Mouse (Mus musculus) C2C12 (cell line): ENCODE data around the gene Gm28035. TPM values are rescaled to one million over a fixed set of nuclear protein-coding genes. Genes with fewer than 3 reads are reported as not detected.

Experiments used
- H3K27me3 ChIP-seq: one replicate; pipeline ENCODE4 v1.6.1; 2011; ENCODE audit not compliant: control insufficient read depth, insufficient read depth, insufficient read length
- H3K36me3 ChIP-seq: one replicate; pipeline ENCODE4 v1.6.1; 2011; ENCODE audit not compliant: control insufficient read depth, insufficient read depth
- H3K4me3 ChIP-seq: one replicate; pipeline ENCODE4 v1.5.1; 2011; ENCODE audit warnings: mild to moderate bottlenecking, control low read depth; ENCODE audit not compliant: poor library complexity, insufficient read depth, severe bottlenecking
- H3K79me2 ChIP-seq: one replicate; pipeline ENCODE4 v1.6.1; 2011; ENCODE audit not compliant: control insufficient read depth, insufficient read depth
- H3K79me3 ChIP-seq: one replicate; pipeline ENCODE4 v1.6.1; 2011; ENCODE audit warnings: low read depth, control low read depth
- H3ac ChIP-seq: one replicate; pipeline ENCODE3; 2011; ENCODE audit warnings: low read depth; ENCODE audit not compliant: control insufficient read depth, insufficient read length
- CEBPB ChIP-seq: IDR thresholded peaks from one replicate; pipeline ENCODE4 v1.6.1; 2011; ENCODE audit warnings: low read depth, mild to moderate bottlenecking, control low read depth, moderate library complexity
- CTCF ChIP-seq: IDR thresholded peaks from one replicate; pipeline ENCODE4 v1.5.1; 2011; ENCODE audit not compliant: control insufficient read depth, insufficient read depth, insufficient read length
- FOSL1 ChIP-seq: IDR thresholded peaks from one replicate; pipeline ENCODE4 v1.8.0; 2011; ENCODE audit warnings: mild to moderate bottlenecking, low read length; ENCODE audit not compliant: poor library complexity, insufficient read depth, severe bottlenecking
- MAX ChIP-seq: IDR thresholded peaks from one replicate; pipeline ENCODE4 v1.6.1; 2011; ENCODE audit warnings: mild to moderate bottlenecking, control low read depth
- MYOD1 ChIP-seq: IDR thresholded peaks from one replicate; pipeline ENCODE4 v1.6.1; 2011; ENCODE audit warnings: low read depth; ENCODE audit not compliant: control insufficient read depth, insufficient read length
- MYOG ChIP-seq: IDR thresholded peaks from one replicate; pipeline ENCODE4 v1.6.1; 2011; ENCODE audit not compliant: control insufficient read depth, insufficient read length; ENCODE audit errors: extremely low read depth
- USF1 ChIP-seq: IDR thresholded peaks from one replicate; pipeline ENCODE4 v1.6.1; 2011; ENCODE audit warnings: low read depth, mild to moderate bottlenecking, control low read depth, moderate library complexity
- polyA plus RNA-seq: library from polyadenylated mRNA; unstranded; fragments of >200 nt; fragmentation: generic; extraction: Trizol; gene quantifications from one replicate; pipeline ENCODE4 v1.2.1, GENCODE M21; 2012; ENCODE audit warnings: missing spikeins

The Gm28035 gene
- polyA plus RNA-seq, 1 experiment: 0.01 TPM

- no peaks in the 10 kb centered on the region for H3K79me3 ChIP-seq
- H3K79me2 ChIP-seq: peaks cover 11% of the 10 kb centered on the region
- no peaks in the 10 kb centered on the region for H3K27me3 ChIP-seq
- no peak overlapping the region for H3K4me3 ChIP-seq
- peaks cover 28% of the 10 kb centered on the region for H3K36me3 ChIP-seq
- TF ChIP-seq MYOD1 (no peak), CEBPB (no peak), USF1 (no peak), CTCF (no peak), FOSL1 (no peak), MAX (no peak)
- H3ac ChIP-seq: no peak overlapping the region
These were observed 27.1 kb downstream of the Gm28035 start for GRCm38 (mm10) chr2:30267466-30267865.

- Histone ChIP-seq H3K79me3 (no peaks in the 10 kb centered on the region), H3K79me2 (peaks cover 2% of the 10 kb centered on the region)
- no peak for TF ChIP-seq MAX
- no peak for TF ChIP-seq USF1
- no peak for TF ChIP-seq MYOG
- no peak for TF ChIP-seq CTCF
- no peak for TF ChIP-seq FOSL1
- TF ChIP-seq MYOD1: no peak
- TF ChIP-seq CEBPB: no peak
These were observed 28.0 kb downstream of the Gm28035 start for GRCm38 (mm10) chr2:30268371-30268770.

DNA sequence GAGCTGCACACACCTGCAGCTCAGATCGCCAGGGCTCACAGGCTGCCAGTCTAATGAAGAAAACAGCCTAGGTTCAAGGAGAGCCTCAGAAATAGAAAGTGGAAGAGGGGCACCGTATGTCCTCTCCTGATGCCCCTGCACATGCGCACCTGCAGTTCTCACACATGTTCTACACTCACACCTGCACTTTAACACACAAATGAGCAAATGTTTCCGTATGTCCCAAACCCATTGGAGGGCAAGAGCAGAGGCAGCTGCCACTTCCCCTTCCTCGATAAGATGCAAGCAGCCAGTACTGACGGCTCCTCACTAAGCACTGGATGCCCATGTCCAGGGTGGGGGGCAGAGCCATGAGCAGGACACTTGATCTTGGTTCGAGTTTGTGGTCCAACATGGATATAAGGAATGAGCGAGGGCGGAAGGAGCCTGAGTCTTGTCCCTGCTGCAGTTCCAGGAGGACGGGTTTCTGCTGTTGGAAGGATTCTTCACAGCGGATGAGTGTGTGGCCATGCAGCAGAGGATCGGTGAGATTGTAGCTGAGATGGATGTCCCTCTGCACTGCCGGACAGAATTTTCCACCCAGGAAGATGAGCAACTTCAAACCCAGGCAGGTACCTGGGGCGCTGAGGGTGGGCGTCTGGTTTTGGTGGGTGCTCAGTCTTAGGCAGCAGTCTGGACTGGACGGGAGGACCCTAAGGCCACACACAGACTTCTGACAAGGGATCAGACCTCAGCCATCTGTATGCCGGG lies 29.0 kb downstream of the Gm28035 start:
- peaks cover 8% of the 10 kb centered on the region for H3K36me3 ChIP-seq
- TF ChIP-seq CTCF: no peak
- TF ChIP-seq MYOG: no peak
- TF ChIP-seq CEBPB: no peak
- TF ChIP-seq FOSL1: no peak
- TF ChIP-seq USF1: no peak
- no peak for TF ChIP-seq MYOD1
- TF ChIP-seq MAX: no peak
- H3K79me3 ChIP-seq: no peaks in the 10 kb centered on the region
- no peaks in the 10 kb centered on the region for H3K79me2 ChIP-seq
- no peak overlapping the region for H3ac ChIP-seq
- no peak overlapping the region for H3K4me3 ChIP-seq
- no peaks in the 10 kb centered on the region for H3K27me3 ChIP-seq

More at GRCm38 (mm10) chr2:30268371-30268770, 28.0 kb downstream of the Gm28035 start:
- Histone ChIP-seq H3K4me3 (no peak overlapping the region), H3K36me3 (peaks cover 19% of the 10 kb centered on the region), H3K27me3 (no peaks in the 10 kb centered on the region), H3ac (no peak overlapping the region)

- Histone ChIP-seq H3K79me2 (no peaks in the 10 kb centered on the region), H3K4me3 (no peak overlapping the region), H3K79me3 (no peaks in the 10 kb centered on the region), H3K36me3 (peaks cover 1% of the 10 kb centered on the region), H3ac (no peak overlapping the region), H3K27me3 (no peaks in the 10 kb centered on the region)
- TF ChIP-seq CTCF (peak; percentile 29), FOSL1 (no peak)
These were observed 29.8 kb downstream of the Gm28035 start for GRCm38 (mm10) chr2:30270134-30270533.

GRCm38 (mm10) chr2:30280743-30281142 lies 40.4 kb downstream of the Gm28035 start, which contains the start of gene Gm28038:
TSS of gene Gm28038 (plus strand) at chr2:30281043.
- Histone ChIP-seq H3K27me3 (no peaks in the 10 kb centered on the region), H3K4me3 (no peak within 1 kb of the TSS), H3K36me3 (no peaks in the 10 kb centered on the region), H3K79me3 (peaks cover 9% of the 10 kb centered on the region), H3K79me2 (peaks cover 18% of the 10 kb centered on the region), H3ac (no peak within 1 kb of the TSS)
- no peak for TF ChIP-seq USF1
- TF ChIP-seq MYOD1: no peak
- TF ChIP-seq MAX: no peak
- no peak for TF ChIP-seq FOSL1
- no peak for TF ChIP-seq CEBPB
- no peak for TF ChIP-seq MYOG
- no peak for TF ChIP-seq CTCF

DNA sequence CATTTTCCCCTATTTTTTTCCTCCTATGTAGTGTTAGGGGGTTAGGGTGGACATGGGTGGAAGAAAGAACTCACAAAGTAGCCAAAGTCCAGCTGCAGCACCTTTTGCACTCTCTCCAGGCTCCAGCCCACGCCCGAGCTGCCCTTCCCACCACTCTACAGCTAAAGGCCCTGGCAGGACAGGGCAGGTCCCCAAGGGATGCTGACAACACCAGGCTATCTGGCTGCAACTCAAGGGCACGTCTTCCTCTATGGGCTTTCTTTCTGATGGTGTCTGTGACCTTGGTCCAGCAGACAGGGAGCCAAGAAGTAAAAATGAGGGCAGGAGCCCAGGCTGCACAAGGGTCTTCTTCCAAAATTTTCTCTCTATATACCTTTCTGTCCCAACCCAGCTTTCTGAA lies 41.3 kb downstream of the Gm28035 start:
- no peak for TF ChIP-seq CEBPB
- no peaks in the 10 kb centered on the region for H3K27me3 ChIP-seq
- no peaks in the 10 kb centered on the region for H3K36me3 ChIP-seq

More for the DNA sequence above, 41.3 kb downstream of the Gm28035 start:
- H3ac ChIP-seq: no peak overlapping the region
- H3K79me3 ChIP-seq: peaks cover 11% of the 10 kb centered on the region
- peaks cover 28% of the 10 kb centered on the region for H3K79me2 ChIP-seq
- H3K4me3 ChIP-seq: no peak overlapping the region
